Mouse (Mus musculus) cortical plate, adult 2 months (tissue): ENCODE results near the gene Tlx2. TPM values are rescaled to one million over a fixed set of nuclear protein-coding genes. Genes with fewer than 3 reads are reported as not detected.

Experiments used
- H3K27ac ChIP-seq: fragments of 200-500 bp; 2 replicates; pipeline ENCODE4 v1.5.1; 2012; ENCODE audit warnings: low read length, control low read depth, inconsistent platforms; ENCODE audit not compliant: insufficient read depth
- H3K4me1 ChIP-seq: fragments of 200-500 bp; 2 replicates; pipeline ENCODE4 v1.6.1; 2011; ENCODE audit warnings: low read length; ENCODE audit not compliant: control insufficient read depth, insufficient read depth
- H3K4me3 ChIP-seq: fragments of 200-500 bp; 2 replicates; pipeline ENCODE4 v1.5.1; 2011; ENCODE audit warnings: mild to moderate bottlenecking, low read length, control low read depth; ENCODE audit not compliant: insufficient read depth
- CTCF ChIP-seq: fragments of 200-500 bp; IDR thresholded peaks from 2 replicates; pipeline ENCODE4 v1.5.1; 2011; ENCODE audit warnings: mild to moderate bottlenecking, control low read depth, low read length; ENCODE audit not compliant: insufficient read depth; ENCODE audit errors: extremely low read depth
- POLR2A ChIP-seq: fragments of 200-500 bp; IDR thresholded peaks from 2 replicates; pipeline ENCODE4 v1.6.1; 2011; ENCODE audit warnings: mild to moderate bottlenecking, low read length, control low read depth; ENCODE audit not compliant: insufficient read depth; ENCODE audit errors: extremely low read depth
- polyA plus RNA-seq: library from polyadenylated mRNA; depleted of rRNA; stranded (reverse); fragments of >200 nt; gene quantifications from 2 replicates; pipeline ENCODE4 v1.2.3, GENCODE M21; 2012; rRNA removed

Tlx2 gene
- polyA plus RNA-seq, 1 experiment, result not detected

DNA sequence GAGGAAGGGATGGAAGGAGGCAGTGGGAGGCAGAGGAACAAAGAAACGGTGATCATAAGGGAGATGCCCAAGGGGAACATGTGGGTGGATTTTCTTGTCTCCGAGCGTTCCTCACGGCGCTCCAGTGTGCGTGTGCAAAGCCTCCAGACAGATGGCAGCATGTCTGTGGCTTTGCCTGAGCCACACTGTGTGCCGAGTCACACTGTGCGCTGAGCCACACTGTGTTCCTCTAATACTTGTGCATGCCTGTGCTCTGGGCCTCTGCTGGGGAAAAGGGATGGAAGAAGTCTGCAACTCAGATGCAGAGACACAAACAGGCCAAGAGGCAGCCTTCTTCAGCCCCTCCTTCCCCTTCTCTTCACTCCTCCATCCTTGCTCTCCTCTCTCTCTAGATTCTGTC is 42.8 kb downstream of the Tlx2 start:
- TF ChIP-seq POLR2A (no peak), CTCF (no peak)
- Histone ChIP-seq H3K27ac (no peak overlapping the region), H3K4me1 (no peaks in the 10 kb centered on the region), H3K4me3 (no peak overlapping the region)

- Histone ChIP-seq H3K27ac (no peak overlapping the region), H3K4me1 (no peaks in the 10 kb centered on the region), H3K4me3 (no peak overlapping the region)
- TF ChIP-seq CTCF, result no peak
- TF ChIP-seq POLR2A, result no peak
These were observed 44.9 kb downstream of the Tlx2 start for GRCm38 (mm10) chr6:83025221-83025620.

DNA sequence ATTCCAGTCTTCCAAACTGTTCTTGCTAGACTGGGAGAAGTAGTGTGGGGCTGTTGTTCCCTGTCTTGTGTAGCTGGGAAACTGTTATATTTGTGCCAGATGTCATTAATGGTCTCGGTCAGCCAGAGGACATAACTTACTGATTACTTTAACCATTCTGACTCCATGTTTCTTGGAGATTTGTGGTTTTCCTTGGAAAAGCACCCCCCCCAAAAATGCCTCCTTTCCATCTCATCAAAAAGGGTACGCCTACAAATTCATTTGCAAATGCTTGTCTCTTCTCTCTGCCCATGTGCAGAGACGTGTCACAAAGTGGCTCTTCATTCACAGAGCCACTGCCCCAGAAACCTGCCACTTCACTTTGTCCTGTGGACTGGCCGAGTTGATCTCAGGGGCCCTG is 45.7 kb downstream of the Tlx2 start:
- no peaks in the 10 kb centered on the region for H3K4me1 ChIP-seq
- H3K4me3 ChIP-seq, result no peak overlapping the region
- no peak for TF ChIP-seq POLR2A
- no peak for TF ChIP-seq CTCF
- H3K27ac ChIP-seq, result no peak overlapping the region

GRCm38 (mm10) chr6:83023786-83024185 is 46.3 kb downstream of the Tlx2 start:
- H3K27ac ChIP-seq, result no peak overlapping the region
- TF ChIP-seq POLR2A (no peak), CTCF (no peak)
- H3K4me3 ChIP-seq, result no peak overlapping the region
- no peaks in the 10 kb centered on the region for H3K4me1 ChIP-seq

GRCm38 (mm10) chr6:83023008-83023407 is 47.1 kb downstream of the Tlx2 start:
- Histone ChIP-seq H3K27ac (no peak overlapping the region), H3K4me1 (no peaks in the 10 kb centered on the region), H3K4me3 (no peak overlapping the region)
- TF ChIP-seq CTCF (no peak), POLR2A (no peak)

- TF ChIP-seq POLR2A, result no peak
- no peak for TF ChIP-seq CTCF
- Histone ChIP-seq H3K4me1 (no peaks in the 10 kb centered on the region), H3K27ac (no peak overlapping the region), H3K4me3 (no peak overlapping the region)
These were observed 49.1 kb downstream of the Tlx2 start for GRCm38 (mm10) chr6:83020836-83021593.

- Histone ChIP-seq H3K4me1 (no peaks in the 10 kb centered on the region), H3K4me3 (no peak overlapping the region), H3K27ac (no peak overlapping the region)
- TF ChIP-seq POLR2A, result no peak
- no peak for TF ChIP-seq CTCF
These were observed 50.0 kb downstream of the Tlx2 start for GRCm38 (mm10) chr6:83020121-83020520.

- TF ChIP-seq POLR2A (no peak), CTCF (no peak)
- Histone ChIP-seq H3K4me3 (no peak overlapping the region), H3K27ac (no peak overlapping the region), H3K4me1 (no peaks in the 10 kb centered on the region)
These were observed 51.0 kb downstream of the Tlx2 start for GRCm38 (mm10) chr6:83019044-83019443.

Other genes with a start within 250 kb of the Tlx2 start
- gene Sema4f, start 130.5 kb downstream of the Tlx2 start, polyA plus RNA-seq, result 33.5 and 33.7 TPM in 2 replicates
- gene M1ap, start 123.4 kb downstream of the Tlx2 start, polyA plus RNA-seq, result 0.06 and 0.17 TPM in 2 replicates
- 1.2 and 1.9 TPM in 2 replicates for gene Dok1, start 36.8 kb downstream of the Tlx2 start, polyA plus RNA-seq
- gene Loxl3, start 36.1 kb downstream of the Tlx2 start, polyA plus RNA-seq, result 4.9 and 6.6 TPM in 2 replicates
- gene Aup1, start 15.8 kb downstream of the Tlx2 start, polyA plus RNA-seq, result 224 and 239 TPM in 2 replicates
- 58.8 and 66.9 TPM in 2 replicates for gene Htra2, start 15.0 kb downstream of the Tlx2 start, polyA plus RNA-seq
- gene Dqx1, start 12.4 kb downstream of the Tlx2 start, polyA plus RNA-seq, result 0.52 and 0.68 TPM in 2 replicates
- 40.2 and 41.9 TPM in 2 replicates for gene Pcgf1, start 7.6 kb upstream of the Tlx2 start, polyA plus RNA-seq
- gene Lbx2, start 16.1 kb upstream of the Tlx2 start, polyA plus RNA-seq, result 0.40 and 0.42 TPM in 2 replicates
- gene Ccdc142, start 31.3 kb upstream of the Tlx2 start, polyA plus RNA-seq, result 8.1 and 9.7 TPM in 2 replicates
- gene Gm42688, start 31.3 kb upstream of the Tlx2 start, polyA plus RNA-seq, result 7.8 and 9.7 TPM in 2 replicates
- gene Mrpl53, start 38.7 kb upstream of the Tlx2 start, polyA plus RNA-seq, result 95.3 and 98.0 TPM in 2 replicates
- 31.4 and 32.6 TPM in 2 replicates for gene Mogs, start 45.2 kb upstream of the Tlx2 start, polyA plus RNA-seq
- gene Wbp1, start 51.3 kb upstream of the Tlx2 start, polyA plus RNA-seq, result 74.4 and 78.5 TPM in 2 replicates
- gene Ino80b, start 55.1 kb upstream of the Tlx2 start, polyA plus RNA-seq, result 23.2 and 25.5 TPM in 2 replicates
- 163 and 169 TPM in 2 replicates for gene Rtkn, start 65.2 kb upstream of the Tlx2 start, polyA plus RNA-seq
- gene Wdr54, start 86.1 kb upstream of the Tlx2 start, polyA plus RNA-seq, result 29.0 and 34.1 TPM in 2 replicates
- 29.7 and 31.4 TPM in 2 replicates for gene 1700003E16Rik, start 86.1 kb upstream of the Tlx2 start, polyA plus RNA-seq
- gene Dctn1, start 95.6 kb upstream of the Tlx2 start, polyA plus RNA-seq, result 332 and 350 TPM in 2 replicates
- 0.06 and 0.35 TPM in 2 replicates for gene Slc4a5, start 149.5 kb upstream of the Tlx2 start, polyA plus RNA-seq